Mouse (Mus musculus) gastrocnemius, adult 8-10 months (tissue): ENCODE data around the gene Tbc1d16. TPM values are rescaled to one million over a fixed set of nuclear protein-coding genes. Genes with fewer than 3 reads are reported as not detected.
A peak's percentile ranks its signal among the peaks of the same experiment; 100 is the strongest.

Source experiments
- DNase-seq, 2 experiments: peaks; one replicate each; pipeline ENCODE4 v3.0.0; 2022; ENCODE audit warnings: low spot score in 2 of 2
- total RNA-seq, 4 experiments: library from RNA; stranded (reverse); gene quantifications; 2 replicates each; pipeline ENCODE4 v1.2.4; 2022

The Tbc1d16 gene
- total RNA-seq, 4 experiments from 2014 or later, result 31.6 to 45.5 (median 40.5) TPM

GRCm38 (mm10) chr11:119237007-119237406 is 8.7 kb upstream of the Tbc1d16 start:
- no peak for DNase-seq

DNA sequence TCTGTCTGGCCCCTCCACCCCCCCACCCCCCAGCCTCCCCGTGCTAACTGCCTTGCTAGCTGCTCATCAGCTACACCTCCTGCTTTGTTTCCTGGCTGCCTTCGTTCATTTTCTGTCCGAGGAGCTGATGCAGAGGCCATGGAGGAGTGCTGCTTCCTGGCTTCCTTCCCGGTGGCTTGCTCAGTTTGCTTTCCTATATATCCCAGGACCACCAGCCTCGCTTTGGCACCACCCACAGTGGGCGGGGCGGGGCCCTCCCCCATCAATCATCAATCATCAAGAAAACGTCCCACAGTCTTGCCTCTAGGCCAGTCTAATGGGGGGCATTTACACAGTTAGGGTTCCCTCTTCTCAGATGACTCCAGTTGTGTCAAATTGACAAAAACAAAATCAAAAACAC is 8.1 kb upstream of the Tbc1d16 start:
- DNase-seq, result no peak

DNA sequence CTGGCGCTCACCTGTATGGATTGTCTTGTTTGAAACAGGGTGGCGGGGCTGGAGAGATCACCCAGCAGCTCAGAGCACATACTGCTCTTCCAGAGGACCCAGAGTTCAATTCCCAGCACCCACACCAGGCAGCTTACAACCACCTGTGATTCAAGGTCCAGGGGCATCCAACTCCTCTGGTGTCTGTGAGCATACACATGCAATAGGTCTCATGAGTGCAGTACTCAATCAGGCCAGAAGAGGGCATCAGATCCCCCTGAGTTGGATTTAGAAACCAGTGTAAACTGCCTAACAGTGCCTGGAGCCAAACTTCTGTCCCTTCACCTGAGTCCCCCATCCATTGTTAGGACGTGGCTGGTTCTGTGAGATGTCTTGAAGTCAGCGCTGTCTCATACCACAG is 7.3 kb upstream of the Tbc1d16 start:
- DNase-seq, result no peak

DNA sequence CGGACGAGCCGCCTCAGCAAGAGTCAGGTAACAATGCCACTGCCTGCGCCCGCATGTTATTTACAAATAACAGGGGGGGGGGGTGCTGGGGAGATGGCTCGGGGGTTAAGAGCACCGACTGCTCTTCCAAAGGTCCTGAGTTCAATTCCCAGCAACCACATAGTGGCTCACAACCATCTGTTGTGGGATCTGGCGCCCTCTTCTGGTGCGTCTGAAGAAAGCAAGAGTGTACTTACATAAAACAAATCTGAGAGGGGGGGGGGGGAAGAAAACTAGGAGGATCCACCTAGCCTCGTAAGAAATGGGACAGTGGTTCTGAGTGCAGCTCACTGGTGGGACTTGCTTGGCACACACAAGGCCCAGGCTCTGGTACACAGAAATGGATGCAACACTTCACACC is 6.5 kb upstream of the Tbc1d16 start:
- DNase-seq, result no peak

- peak; percentile 37 to 57 for DNase-seq
These were observed 737 bp upstream of the Tbc1d16 start for GRCm38 (mm10) chr11:119228846-119229626.

DNA sequence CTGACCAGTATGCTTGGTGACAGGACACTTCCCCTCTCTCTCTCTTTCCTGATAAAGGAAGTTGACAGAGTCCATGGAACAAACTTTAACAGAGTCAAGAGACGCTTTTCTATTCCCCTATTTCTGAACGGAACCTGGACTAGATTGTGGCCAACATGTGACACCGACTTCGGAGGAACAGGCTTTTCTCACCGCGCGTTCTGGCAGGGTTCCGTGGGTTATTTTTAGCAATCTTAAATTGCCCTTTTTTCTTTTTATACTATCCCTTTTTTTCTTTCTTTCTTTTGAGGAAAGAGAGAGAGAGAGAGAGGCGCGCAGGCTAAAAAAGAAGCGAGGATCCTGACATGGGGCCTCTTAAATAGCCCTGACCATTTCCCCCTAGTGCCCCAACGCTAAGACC is 708 bp downstream of the Tbc1d16 start:
- DNase-seq, result no peak

DNA sequence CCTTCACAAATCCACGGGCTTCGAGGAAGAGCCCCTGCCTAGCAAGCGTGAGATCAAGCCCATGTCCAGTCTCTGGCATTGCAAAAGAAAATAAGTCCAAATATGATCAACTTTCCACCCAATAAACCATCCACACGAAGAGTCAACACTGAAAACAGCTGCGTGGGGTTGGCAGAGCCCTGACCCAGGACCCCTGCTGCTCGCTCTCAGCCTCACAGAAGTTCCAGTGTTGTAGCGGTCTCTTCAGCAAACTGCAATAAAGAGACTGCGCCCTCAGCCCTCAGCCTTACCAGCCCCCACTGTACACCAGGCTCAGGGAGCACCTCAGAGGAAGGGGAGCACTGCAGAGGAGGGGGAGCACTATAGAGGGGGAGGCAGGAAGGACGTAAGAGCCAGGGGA is 2.7 kb downstream of the Tbc1d16 start:
- no peak for DNase-seq

DNA sequence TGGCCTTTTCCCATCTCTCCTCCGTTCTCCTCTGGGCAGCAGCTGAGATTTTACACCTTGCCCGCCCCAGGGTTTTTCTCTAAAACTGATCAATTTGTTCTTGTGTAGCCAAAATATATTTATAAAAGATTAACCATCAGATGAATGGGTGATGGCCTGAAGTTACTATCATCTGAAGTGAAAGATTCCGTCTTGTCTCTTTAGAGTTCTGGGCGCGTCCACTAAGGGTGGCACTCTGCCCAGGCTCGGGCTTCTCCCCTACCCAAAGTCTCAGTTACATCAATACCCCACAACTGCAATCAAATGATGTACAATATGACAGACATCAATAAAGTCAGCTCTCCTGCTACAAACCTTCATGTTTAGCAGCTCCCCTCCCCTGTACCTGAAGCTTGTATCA is 3.4 kb downstream of the Tbc1d16 start:
- DNase-seq, result no peak

DNA sequence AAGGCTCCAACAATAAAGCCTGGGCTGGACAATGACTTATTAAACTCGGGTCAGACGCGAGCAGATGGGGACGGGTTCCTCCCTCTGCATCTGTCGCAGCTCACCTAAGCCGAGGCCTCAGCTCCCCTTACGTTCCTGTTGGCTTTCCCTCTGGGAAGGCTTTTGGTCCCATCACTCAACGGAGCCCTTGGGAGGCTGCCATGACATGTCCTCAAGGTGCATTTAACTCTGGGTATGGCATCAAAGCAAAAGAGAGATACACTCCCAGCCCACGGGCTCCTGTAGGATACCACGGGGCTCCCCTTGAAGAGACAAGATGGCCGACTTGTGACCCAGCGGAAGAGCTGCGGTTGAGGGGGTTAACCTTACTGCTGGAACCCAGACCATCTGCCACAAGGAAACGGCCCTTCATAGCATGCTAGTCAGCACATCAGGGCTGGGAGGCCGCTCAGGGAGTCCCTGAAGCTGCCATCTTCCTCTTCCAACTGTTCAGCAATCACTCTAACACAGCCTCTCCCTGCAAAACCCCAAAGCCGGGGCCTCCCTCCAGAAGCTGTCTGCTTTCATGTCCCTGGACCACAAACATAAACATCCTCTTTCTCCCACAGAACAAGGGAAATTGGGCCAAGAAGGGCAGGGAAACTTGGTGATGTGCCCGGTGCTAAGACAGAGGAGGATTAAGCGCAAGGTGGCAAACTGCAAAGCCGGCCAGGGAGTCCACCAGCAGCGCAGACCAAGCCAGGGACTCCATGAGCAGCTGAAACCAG is 5.0 kb downstream of the Tbc1d16 start:
- DNase-seq, result no peak

GRCm38 (mm10) chr11:119221812-119222510 is 6.3 kb downstream of the Tbc1d16 start:
- DNase-seq, result peak; percentile 38 to 65

DNA sequence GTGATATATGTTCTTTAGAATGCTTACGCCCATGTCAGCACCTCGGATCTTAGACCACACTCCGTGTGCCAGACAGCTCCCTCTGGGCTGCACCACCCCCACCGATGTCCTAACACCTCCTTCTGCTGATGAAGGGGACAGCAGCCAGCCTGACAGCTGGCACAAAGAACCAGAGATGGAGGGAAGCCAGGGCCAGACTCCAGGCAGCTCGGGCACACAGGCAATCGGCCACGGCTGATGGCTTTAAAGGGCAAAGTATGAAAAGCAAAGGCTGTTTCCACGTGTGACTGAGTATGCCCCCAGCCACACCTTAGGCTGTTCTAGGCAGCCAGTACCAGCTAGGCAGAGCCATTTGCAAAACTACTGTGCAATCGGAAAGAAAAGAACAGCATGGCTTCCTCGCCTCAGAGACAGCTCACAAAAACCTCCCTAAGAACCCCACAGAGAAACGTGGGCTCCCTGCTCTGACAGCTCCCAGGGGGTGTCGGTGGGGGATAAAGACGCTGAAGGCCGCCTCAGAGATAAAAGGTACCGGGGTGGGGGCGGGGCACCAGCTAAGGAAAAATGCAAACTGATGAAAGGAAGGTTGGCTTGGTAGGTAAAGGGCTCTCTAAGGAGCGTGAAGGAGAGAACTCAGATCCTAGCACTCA is 8.4 kb downstream of the Tbc1d16 start:
- peak; percentile 73 to 82 for DNase-seq

- DNase-seq, result no peak
These were observed 10.4 kb downstream of the Tbc1d16 start for GRCm38 (mm10) chr11:119217861-119218260.

GRCm38 (mm10) chr11:119215905-119216507 is 12.3 kb downstream of the Tbc1d16 start:
- peak; percentile 63 to 66 for DNase-seq

DNA sequence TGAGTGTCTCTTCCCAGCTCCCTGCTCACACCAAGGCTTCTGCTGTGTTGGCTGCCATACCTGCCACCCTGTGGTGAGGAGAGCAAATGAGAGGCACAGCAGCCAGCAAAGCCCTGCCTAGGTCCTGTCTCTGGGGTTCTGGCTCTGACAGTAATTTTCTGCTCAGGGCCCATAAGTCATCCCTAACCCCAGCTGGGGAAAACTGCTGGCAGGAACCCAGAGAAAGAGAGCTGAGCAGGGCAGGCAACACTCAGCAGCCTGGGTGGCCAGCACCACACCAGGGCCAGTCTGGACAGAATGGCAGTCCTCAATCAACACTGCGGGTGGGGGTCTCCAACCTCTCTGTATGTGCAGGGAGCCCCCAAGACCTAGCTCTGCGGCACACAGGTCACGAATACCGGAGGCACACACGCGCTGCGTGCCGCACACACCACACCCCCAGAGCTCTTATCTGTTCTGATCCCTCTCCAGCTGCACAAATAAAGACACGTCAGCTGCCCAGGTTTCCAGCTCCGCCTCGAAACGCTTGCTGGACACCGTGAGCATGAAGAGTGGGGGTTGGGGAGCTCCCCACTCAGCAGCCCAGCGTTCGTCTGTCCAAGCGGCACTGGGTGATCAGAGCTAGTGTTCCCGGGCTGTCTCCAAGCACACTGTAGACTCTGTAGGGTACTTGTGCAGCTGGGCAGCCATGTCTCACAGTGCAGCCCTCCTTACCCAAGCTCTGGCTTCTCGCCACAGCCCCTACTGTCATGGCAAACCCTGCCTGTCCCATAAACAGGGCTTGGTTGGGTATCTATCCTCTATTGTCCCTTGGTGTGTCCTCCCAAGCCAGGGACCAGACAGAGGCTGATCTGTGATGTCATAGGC is 13.0 kb downstream of the Tbc1d16 start:
- peak; percentile 41 to 58 for DNase-seq

GRCm38 (mm10) chr11:119213166-119213885 is 15.0 kb downstream of the Tbc1d16 start:
- DNase-seq, result no peak

DNA sequence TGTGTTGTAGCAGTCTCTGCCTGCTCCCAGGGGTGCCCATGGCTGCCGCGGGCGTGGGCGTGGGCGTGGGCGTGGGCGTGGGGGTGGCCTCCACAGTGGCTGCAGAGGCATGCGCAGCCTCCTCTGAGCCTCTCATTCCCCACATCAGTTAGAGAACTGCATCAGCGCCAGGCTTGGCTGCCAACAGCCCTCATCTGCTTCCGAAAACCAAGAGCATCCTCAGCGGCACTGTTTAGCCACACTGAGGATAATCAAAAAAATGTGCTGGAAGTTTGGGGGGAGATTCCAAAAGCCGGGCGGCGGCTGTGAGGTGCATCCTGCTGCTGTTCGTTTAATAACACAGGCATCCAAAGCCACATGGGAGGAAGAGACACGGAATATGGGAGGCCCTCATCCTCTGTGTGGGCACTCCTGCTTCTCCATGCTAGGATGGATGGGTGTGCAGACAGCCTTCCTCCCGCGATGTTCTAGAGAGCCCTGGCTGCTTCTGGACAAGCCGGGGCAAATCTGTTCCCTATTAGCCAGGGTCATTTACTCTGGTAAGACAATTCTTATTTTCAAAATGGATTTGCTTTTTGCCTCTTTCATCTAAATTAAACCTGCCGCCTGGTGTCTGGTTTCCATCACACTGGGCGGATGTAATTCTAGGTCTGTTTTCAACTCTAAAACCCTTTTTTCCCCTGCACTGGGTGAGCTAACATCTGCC is 16.5 kb downstream of the Tbc1d16 start:
- DNase-seq, result peak in 1 of 2 experiments; percentile 36

- DNase-seq, result peak; percentile 71 to 86
These were observed 17.8 kb downstream of the Tbc1d16 start for GRCm38 (mm10) chr11:119210321-119211100.
